Mouse (Mus musculus) C2C12 (cell line): ENCODE results near the gene Gatad2a.

Source experiments
- CTCF ChIP-seq: IDR thresholded peaks from one replicate; pipeline ENCODE4 v1.5.1; 2011; ENCODE audit not compliant: control insufficient read depth, insufficient read depth, insufficient read length
- FOSL1 ChIP-seq: IDR thresholded peaks from one replicate; pipeline ENCODE4 v1.8.0; 2011; ENCODE audit warnings: mild to moderate bottlenecking, low read length; ENCODE audit not compliant: poor library complexity, insufficient read depth, severe bottlenecking
- MAX ChIP-seq: IDR thresholded peaks from one replicate; pipeline ENCODE4 v1.6.1; 2011; ENCODE audit warnings: mild to moderate bottlenecking, control low read depth
- MYOD1 ChIP-seq: IDR thresholded peaks from one replicate; pipeline ENCODE4 v1.6.1; 2011; ENCODE audit warnings: low read depth; ENCODE audit not compliant: control insufficient read depth, insufficient read length

GRCm38 (mm10) chr8:70041885-70042546, 45.8 kb upstream of the Gatad2a start:
- TF ChIP-seq CTCF (no peak), MAX (no peak), FOSL1 (no peak), MYOD1 (no peak)
